Mouse (Mus musculus) lung, postnatal 0 days (tissue): ENCODE measurements around the gene Gm20388.

ENCODE experiments used
- CTCF ChIP-seq: IDR thresholded peaks from 2 replicates; pipeline ENCODE4 v1.5.1; 2016; ENCODE audit warnings: antibody characterized with exemption, mild to moderate bottlenecking
- EP300 ChIP-seq: IDR thresholded peaks from 2 replicates; pipeline ENCODE4 v1.6.1; 2016; ENCODE audit warnings: antibody characterized with exemption, mild to moderate bottlenecking, control low read depth

DNA sequence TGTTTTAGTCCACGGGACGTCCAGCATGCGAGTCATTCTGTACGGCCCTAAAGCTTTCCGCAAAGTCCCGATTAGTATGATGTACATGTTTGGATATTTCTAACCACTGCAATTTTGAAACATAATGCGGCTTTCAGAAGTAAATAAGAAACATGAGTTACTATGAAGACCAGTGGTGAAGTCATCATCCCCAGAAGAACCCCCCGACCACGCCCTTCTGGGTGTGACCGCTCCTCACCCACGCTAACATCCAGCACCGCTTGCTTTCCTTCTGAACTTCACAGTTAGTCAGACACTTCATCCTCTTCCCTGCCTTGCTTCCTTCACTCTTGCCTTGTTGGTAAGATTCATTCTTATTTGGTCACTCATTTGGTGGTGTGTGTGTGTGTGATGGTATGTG lies 3738.8 kb downstream of the Gm20388 start:
- TF ChIP-seq CTCF (no peak), EP300 (no peak)
